Mouse (Mus musculus) macrophage (primary cell): ENCODE results near the gene Fbrs. TPM values are rescaled to one million over a fixed set of nuclear protein-coding genes. Genes with fewer than 3 reads are reported as not detected.
A peak's percentile ranks its signal among the peaks of the same experiment; 100 is the strongest.

Experiments used
- H3K27ac ChIP-seq: fragments of 350-480 bp; formaldehyde crosslinking; 2 replicates; pipeline ENCODE4 v1.9.0; 2021
- H3K36me3 ChIP-seq: fragments of 350-480 bp; formaldehyde crosslinking; 2 replicates; pipeline ENCODE4 v1.9.0; 2021; ENCODE audit errors: inconsistent target
- H3K4me3 ChIP-seq: fragments of 350-480 bp; formaldehyde crosslinking; 2 replicates; pipeline ENCODE4 v1.9.0; 2021; ENCODE audit errors: inconsistent target
- H3K79me2 ChIP-seq: fragments of 350-480 bp; formaldehyde crosslinking; 2 replicates; pipeline ENCODE4 v1.9.0; 2021; ENCODE audit errors: inconsistent target
- WGBS: methylation state at CpG from one replicate; pipeline ENCODE4 v1.1.7; 2026; ENCODE audit warnings: inconsistent platforms; ENCODE audit not compliant: missing documents; 5-methylcytosine and 5-hydroxymethylcytosine counted together
- polyA plus RNA-seq: library from polyadenylated mRNA; stranded (reverse); fragments of 250-400 nt; gene quantifications from 3 replicates; pipeline ENCODE4 v1.2.4, GENCODE M21; 2018; ENCODE audit warnings: inconsistent platforms

Gene Fbrs
- polyA plus RNA-seq, 1 experiment from 2014 or later: 163 TPM

- WGBS: 14% methylated on average over 10 of the region's 10 CpGs
- H3K36me3 ChIP-seq: peaks cover 21% of the 10 kb centered on the region
- peak overlapping the region; percentile 90 for H3K4me3 ChIP-seq
- peaks cover 48% of the 10 kb centered on the region for H3K79me2 ChIP-seq
- H3K27ac ChIP-seq: peak overlapping the region; percentile 85
These were observed 8.8 kb upstream of the Fbrs start for GRCm38 (mm10) chr7:127470011-127470715.

DNA sequence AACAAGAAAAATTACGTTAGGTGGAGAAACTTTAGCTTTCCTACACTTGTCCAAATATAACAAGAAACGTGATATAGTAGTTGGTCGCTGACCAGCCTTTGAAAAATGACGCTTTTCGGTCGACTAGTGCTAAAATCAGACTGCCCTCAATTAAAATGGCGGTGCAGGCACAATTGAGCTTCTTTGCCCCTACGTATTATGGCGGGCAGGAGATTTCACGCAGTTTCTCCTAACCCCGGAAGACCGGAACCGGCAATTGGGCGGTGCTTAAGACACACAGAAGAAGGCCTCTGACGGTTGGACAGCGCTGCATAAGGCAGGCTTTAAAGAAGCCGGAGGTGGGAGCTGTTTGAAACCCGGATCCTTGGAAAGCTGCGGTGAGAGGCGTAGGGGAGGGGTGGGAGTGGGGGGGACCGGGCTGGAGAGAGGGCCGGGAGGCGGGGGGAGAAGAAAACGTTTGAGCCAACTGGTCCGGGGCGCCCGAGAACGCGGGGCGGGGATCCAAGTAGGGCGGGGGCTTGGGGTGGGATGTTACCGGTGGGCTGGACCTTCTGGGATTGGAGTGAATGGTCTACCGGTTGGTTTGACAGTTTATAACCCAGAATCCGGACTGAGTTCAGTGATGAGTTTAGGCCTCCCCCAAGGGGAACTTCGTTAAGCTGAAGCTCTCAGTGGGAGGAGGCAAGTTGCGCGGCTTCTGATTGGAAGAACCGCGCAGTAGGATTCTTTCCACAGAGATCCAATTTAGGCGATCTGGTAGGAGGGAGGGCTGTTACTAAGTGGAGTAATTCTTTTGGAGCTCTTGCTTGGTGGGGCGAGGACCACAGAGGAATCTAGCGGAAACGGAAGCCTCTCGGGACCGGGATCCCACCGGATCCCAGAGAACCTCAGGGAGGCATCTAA is 8.0 kb upstream of the Fbrs start:
- H3K27ac ChIP-seq: peak overlapping the region; percentile 85
- H3K36me3 ChIP-seq: peaks cover 29% of the 10 kb centered on the region
- WGBS: under 1% methylated on average over 40 of the region's 46 CpGs
- peak overlapping the region; percentile 90 for H3K4me3 ChIP-seq
- peaks cover 57% of the 10 kb centered on the region for H3K79me2 ChIP-seq

DNA sequence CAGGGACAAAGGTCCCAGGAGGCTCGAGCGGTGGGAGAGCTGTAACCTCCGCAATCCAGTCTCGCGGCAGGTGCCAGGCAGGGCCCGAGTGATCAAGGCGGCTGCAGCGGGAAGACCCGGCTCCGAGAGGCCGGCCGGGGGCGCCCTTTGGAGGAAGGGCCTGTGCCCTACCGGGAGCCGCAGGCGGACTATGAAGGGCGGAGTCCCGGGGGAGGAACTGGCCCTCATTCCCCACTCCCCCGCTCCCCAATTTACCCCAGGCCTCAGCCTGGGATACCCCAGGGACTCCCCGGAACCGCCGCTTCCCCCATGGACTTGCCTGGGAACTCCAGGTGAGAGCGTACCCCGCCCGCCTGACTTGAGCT is 7.4 kb upstream of the Fbrs start:
- Histone ChIP-seq H3K4me3 (peak overlapping the region; percentile 90), H3K36me3 (peaks cover 36% of the 10 kb centered on the region), H3K27ac (peak overlapping the region; percentile 85), H3K79me2 (peaks cover 58% of the 10 kb centered on the region)
- 0% methylated on average over 20 of the region's 25 CpGs for WGBS

- peaks cover 37% of the 10 kb centered on the region for H3K36me3 ChIP-seq
- H3K79me2 ChIP-seq: peaks cover 58% of the 10 kb centered on the region
- H3K4me3 ChIP-seq: peak overlapping the region; percentile 90
- WGBS: 13% methylated on average over 7 of the region's 7 CpGs
- H3K27ac ChIP-seq: peak overlapping the region; percentile 85
These were observed 6.9 kb upstream of the Fbrs start for GRCm38 (mm10) chr7:127472060-127472459.

- Histone ChIP-seq H3K79me2 (peaks cover 58% of the 10 kb centered on the region), H3K4me3 (no peak overlapping the region), H3K36me3 (peaks cover 37% of the 10 kb centered on the region), H3K27ac (no peak overlapping the region)
- 95% methylated on average over 5 of the region's 5 CpGs for WGBS
These were observed 5.3 kb upstream of the Fbrs start for GRCm38 (mm10) chr7:127473705-127474104.

- H3K36me3 ChIP-seq: peaks cover 37% of the 10 kb centered on the region
- H3K79me2 ChIP-seq: peaks cover 54% of the 10 kb centered on the region
- H3K27ac ChIP-seq: no peak overlapping the region
- H3K4me3 ChIP-seq: no peak overlapping the region
- WGBS: 93% methylated on average over 6 of the region's 6 CpGs
These were observed 4.5 kb upstream of the Fbrs start for GRCm38 (mm10) chr7:127474378-127475070.

GRCm38 (mm10) chr7:127475186-127475740 is 3.7 kb upstream of the Fbrs start:
- Histone ChIP-seq H3K4me3 (no peak overlapping the region), H3K36me3 (peaks cover 37% of the 10 kb centered on the region), H3K27ac (no peak overlapping the region), H3K79me2 (peaks cover 54% of the 10 kb centered on the region)
- 95% methylated on average over 11 of the region's 11 CpGs for WGBS

DNA sequence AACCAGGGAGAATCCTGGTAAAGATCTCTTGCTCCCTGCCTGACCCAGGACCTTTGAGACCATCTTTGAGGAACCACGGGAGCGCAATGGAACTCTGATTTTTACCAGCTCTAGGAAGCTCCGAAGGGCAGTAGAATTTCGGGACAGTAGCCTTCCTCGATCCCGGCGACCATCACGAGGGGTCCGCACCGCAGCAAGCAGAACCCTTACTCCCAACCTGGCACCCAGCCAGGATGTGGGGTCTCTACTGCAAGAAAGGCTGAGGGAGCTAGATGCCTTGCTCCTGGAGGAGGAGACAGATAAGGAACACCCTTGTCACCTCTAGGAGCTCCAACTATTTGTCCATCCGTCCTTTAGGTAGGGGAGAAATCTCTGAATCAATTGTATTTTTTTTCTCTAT is 2.7 kb upstream of the Fbrs start:
- no peak overlapping the region for H3K4me3 ChIP-seq
- H3K27ac ChIP-seq: no peak overlapping the region
- H3K79me2 ChIP-seq: peaks cover 64% of the 10 kb centered on the region
- 93% methylated on average over 11 of the region's 11 CpGs for WGBS
- peaks cover 37% of the 10 kb centered on the region for H3K36me3 ChIP-seq

GRCm38 (mm10) chr7:127476855-127477254 is 2.1 kb upstream of the Fbrs start:
- H3K27ac ChIP-seq: peak overlapping the region; percentile 98
- WGBS: 77% methylated on average over 4 of the region's 4 CpGs
- H3K4me3 ChIP-seq: peak overlapping the region; percentile 60
- H3K36me3 ChIP-seq: peaks cover 41% of the 10 kb centered on the region
- peaks cover 69% of the 10 kb centered on the region for H3K79me2 ChIP-seq

GRCm38 (mm10) chr7:127477687-127478634 is 1.0 kb upstream of the Fbrs start:
- WGBS: 1% methylated on average over 50 of the region's 50 CpGs
- H3K36me3 ChIP-seq: peaks cover 53% of the 10 kb centered on the region

DNA sequence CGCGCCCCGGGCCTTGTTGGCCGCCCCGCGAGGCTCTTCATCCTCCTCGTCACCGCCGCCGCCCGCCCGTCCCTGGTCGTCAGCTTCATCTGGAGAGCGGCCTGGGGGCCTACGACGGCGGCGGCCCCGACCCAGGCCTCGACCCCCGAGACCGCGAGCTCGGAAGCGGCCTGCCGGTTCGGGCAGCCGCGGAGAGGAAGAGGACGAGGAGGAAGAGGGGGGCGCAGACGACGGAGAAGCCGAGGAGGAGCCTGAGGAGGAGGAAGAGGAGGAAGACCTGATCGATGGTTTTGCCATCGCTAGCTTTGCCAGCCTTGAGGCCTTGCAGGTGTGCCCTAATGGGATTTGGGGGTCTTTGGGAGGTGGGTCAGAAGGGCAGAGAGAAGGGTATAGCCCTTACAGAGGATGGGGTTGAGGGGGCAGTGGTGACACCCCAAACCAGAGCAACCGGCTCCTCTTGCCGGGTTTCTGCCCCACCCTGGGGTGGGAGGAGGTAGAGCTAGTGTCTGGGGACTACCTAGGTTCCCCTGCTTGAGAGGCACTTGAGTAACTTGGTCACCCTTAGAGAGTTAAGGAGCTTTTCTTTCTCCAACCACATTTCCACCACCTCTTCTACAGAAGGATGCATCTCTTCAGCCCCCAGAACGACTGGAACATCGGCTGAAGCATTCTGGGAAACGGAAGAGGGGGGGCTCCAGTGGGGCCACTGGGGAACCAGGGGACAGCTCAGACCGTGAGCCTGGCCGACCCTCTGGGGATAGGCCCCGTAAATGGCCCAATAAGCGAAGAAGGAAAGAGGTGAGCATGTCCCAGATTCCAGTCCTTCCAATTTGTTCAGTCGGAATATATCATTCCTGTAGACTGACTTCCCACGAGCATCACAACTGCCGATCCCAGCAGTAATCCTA is 573 bp downstream of the Fbrs start:
- H3K27ac ChIP-seq: peak overlapping the region; percentile 85
- WGBS: 4% methylated on average over 33 of the region's 48 CpGs
- peaks cover 69% of the 10 kb centered on the region for H3K79me2 ChIP-seq
- H3K36me3 ChIP-seq: peaks cover 51% of the 10 kb centered on the region
- peak overlapping the region; percentile 96 for H3K4me3 ChIP-seq

More at GRCm38 (mm10) chr7:127477687-127478634, 1.0 kb upstream of the Fbrs start:
- Histone ChIP-seq H3K79me2 (peaks cover 69% of the 10 kb centered on the region), H3K4me3 (peak overlapping the region; percentile 60), H3K27ac (peak overlapping the region; percentile 98)

- Histone ChIP-seq H3K27ac (peak overlapping the region; percentile 85), H3K79me2 (peaks cover 69% of the 10 kb centered on the region), H3K36me3 (peaks cover 50% of the 10 kb centered on the region), H3K4me3 (peak overlapping the region; percentile 96)
- 0% methylated on average over 2 of the region's 2 CpGs for WGBS
These were observed 1.3 kb downstream of the Fbrs start for GRCm38 (mm10) chr7:127480321-127480720.

GRCm38 (mm10) chr7:127485416-127485815 is 6.4 kb downstream of the Fbrs start:
- 100% methylated on average over 1 of the region's 5 CpGs for WGBS
- Histone ChIP-seq H3K79me2 (peaks cover 75% of the 10 kb centered on the region), H3K27ac (no peak overlapping the region), H3K4me3 (no peak overlapping the region), H3K36me3 (peaks cover 80% of the 10 kb centered on the region)
